Mouse (Mus musculus) heart, embryonic 11.5 days (tissue): ENCODE data around the gene Ankrd39. TPM values are rescaled to one million over a fixed set of nuclear protein-coding genes. Genes with fewer than 3 reads are reported as not detected.
A peak's percentile ranks its signal among the peaks of the same experiment; 100 is the strongest.

ENCODE experiments used
- ATAC-seq: fragments of 200-750 bp; cut with Nextera tagmentation; replicated peaks from 2 replicates; pipeline ENCODE4 v1.8.0; 2017; ENCODE audit warnings: moderate library complexity; ENCODE audit not compliant: insufficient number of reproducible peaks, low FRiP score, low TSS enrichment
- H3K27ac ChIP-seq: fragments of 300-500 bp; sonication (generic); 2 replicates; pipeline ENCODE4 v1.5.1; 2014; ENCODE audit warnings: mild to moderate bottlenecking, low read depth, low read length
- H3K27me3 ChIP-seq: fragments of 300-500 bp; sonication (generic); 2 replicates; pipeline ENCODE4 v1.6.1; 2014; ENCODE audit warnings: mild to moderate bottlenecking, low read length, mixed read lengths; ENCODE audit not compliant: control insufficient read depth, insufficient read depth
- H3K36me3 ChIP-seq: fragments of 300-500 bp; sonication (generic); 2 replicates; pipeline ENCODE4 v1.6.1; 2014; ENCODE audit warnings: mild to moderate bottlenecking, low read length, moderate library complexity, mixed read lengths; ENCODE audit not compliant: control insufficient read depth, insufficient read depth
- H3K4me1 ChIP-seq: fragments of 300-500 bp; sonication (generic); 2 replicates; pipeline ENCODE4 v1.6.1; 2014; ENCODE audit warnings: low read length; ENCODE audit not compliant: control insufficient read depth, insufficient read depth
- H3K4me2 ChIP-seq: fragments of 300-500 bp; sonication (generic); 2 replicates; pipeline ENCODE4 v1.6.1; 2014; ENCODE audit warnings: mild to moderate bottlenecking, moderate library complexity
- H3K4me3 ChIP-seq: fragments of 300-500 bp; sonication (generic); 2 replicates; pipeline ENCODE4 v1.5.1; 2014; ENCODE audit warnings: low read depth, low read length
- H3K9ac ChIP-seq: fragments of 300-500 bp; sonication (generic); 2 replicates; pipeline ENCODE4 v1.6.1; 2014; ENCODE audit warnings: mild to moderate bottlenecking, low read depth, low read length, moderate library complexity
- H3K9me3 ChIP-seq: fragments of 300-500 bp; sonication (generic); replicated peaks from 2 replicates; pipeline ENCODE4 v1.6.1; 2016; ENCODE audit warnings: low read length; ENCODE audit not compliant: control insufficient read depth
- whole genome bisulfite sequencing: fragments of 180-500 bp; shearing (Covaris S2); extraction: QIAGEN DNeasy Blood & Tissue Kit; methylation state at CpG from one replicate; pipeline ENCODE4 v1.1.7; 2014; ENCODE audit not compliant: insufficient replicate concordance; 5-methylcytosine and 5-hydroxymethylcytosine counted together
- polyA plus RNA-seq: library from polyadenylated mRNA; unstranded; fragments of >200 nt; fragmentation: Nextera tagmentation; extraction: Ambion mirVana; gene quantifications from 2 replicates; pipeline ENCODE4 v1.2.1, GENCODE M21; 2014

The Ankrd39 gene
- polyA plus RNA-seq, 1 experiment from 2014 or later: 25.1 TPM

DNA sequence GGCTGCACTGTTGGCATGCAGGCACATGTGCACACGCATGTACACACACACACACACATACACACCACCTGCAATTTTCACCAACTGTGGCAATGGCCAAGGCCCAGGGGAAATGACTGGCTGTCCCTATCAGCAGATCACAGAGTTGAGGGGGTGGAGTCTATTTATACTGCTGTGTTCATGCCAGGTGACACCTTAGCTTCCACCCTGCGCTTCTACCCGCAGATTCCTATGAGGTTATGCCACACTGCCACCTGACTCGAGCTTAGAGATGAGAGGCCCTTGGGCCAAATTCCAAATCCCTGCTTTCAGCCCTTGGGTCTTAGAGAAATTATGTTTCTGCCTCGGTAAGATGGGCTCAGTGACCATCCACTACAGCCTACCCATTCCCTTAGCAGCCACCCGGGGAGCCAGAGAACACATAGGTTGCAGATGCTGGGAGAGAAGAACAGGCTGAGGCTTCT, 12.6 kb downstream of the Ankrd39 start:
- Histone ChIP-seq H3K27ac (no peak overlapping the region), H3K9me3 (no peaks in the 10 kb centered on the region), H3K27me3 (no peaks in the 10 kb centered on the region), H3K9ac (no peak overlapping the region), H3K36me3 (no peaks in the 10 kb centered on the region; the same call in 1 of the 2 replicates), H3K4me1 (peaks cover 32% of the 10 kb centered on the region), H3K4me3 (no peak overlapping the region), H3K4me2 (no peak overlapping the region)
- WGBS: 75% methylated on average over 6 of the region's 6 CpGs
- ATAC-seq: no peak

DNA sequence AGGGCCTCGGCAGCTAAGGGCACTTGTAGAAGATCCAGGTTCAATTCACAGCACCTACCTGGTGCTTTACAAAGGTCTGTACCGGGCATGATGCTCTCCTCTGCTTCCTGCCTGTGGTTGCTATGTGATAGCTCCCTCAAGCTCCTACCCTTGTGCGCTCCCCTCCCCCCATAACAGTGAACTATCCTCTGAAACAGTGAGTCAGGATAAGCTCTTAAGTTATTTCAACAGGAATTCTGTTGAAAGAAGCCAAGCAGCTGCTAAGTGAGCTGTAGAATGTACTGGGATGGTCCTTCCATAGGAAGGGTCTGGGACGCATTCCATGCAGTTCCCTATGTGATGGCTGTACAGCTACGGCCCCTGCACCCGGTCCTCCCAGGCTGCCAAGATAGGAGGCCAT, 13.7 kb downstream of the Ankrd39 start:
- Histone ChIP-seq H3K9ac (no peak overlapping the region), H3K9me3 (no peaks in the 10 kb centered on the region), H3K27ac (peak overlapping the region; percentile 22; the same call in 1 of the 2 replicates)

DNA sequence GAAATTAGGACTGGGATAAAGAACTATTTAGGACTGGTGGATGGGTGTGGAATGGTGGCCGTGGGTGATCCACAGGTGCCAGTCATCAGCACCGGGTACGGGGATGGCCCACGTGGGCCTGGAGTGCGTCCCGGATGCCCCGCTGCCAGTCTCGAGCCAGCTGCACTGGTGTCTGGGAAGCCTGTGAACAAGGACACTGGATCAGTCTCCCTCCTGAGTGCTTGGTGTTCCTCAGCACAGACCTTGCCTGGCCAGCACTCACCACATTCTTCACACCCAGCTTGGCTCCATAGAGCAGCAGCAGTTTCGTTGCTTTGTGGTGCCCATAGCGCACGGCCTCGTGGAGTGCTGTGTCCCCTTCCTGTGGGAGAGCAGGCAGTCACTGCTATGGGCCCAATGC, 15.8 kb downstream of the Ankrd39 start:
- Histone ChIP-seq H3K36me3 (no peaks in the 10 kb centered on the region; the same call in 1 of the 2 replicates), H3K4me2 (no peak overlapping the region), H3K27me3 (no peaks in the 10 kb centered on the region), H3K4me3 (no peak overlapping the region), H3K9me3 (no peaks in the 10 kb centered on the region), H3K9ac (no peak overlapping the region), H3K4me1 (peaks cover 23% of the 10 kb centered on the region), H3K27ac (no peak overlapping the region)
- WGBS: 86% methylated on average over 12 of the region's 12 CpGs
- no peak for ATAC-seq

More for the DNA sequence above, 13.7 kb downstream of the Ankrd39 start:
- no peaks in the 10 kb centered on the region for H3K27me3 ChIP-seq
- no peak overlapping the region for H3K4me2 ChIP-seq
- WGBS: 60% methylated on average over 6 of the region's 6 CpGs
- no peak overlapping the region for H3K4me3 ChIP-seq
- no peaks in the 10 kb centered on the region; the same call in 1 of the 2 replicates for H3K36me3 ChIP-seq
- H3K4me1 ChIP-seq: peaks cover 25% of the 10 kb centered on the region
- ATAC-seq: no peak

- Histone ChIP-seq H3K9ac (no peak overlapping the region), H3K4me2 (no peak overlapping the region), H3K27me3 (no peaks in the 10 kb centered on the region), H3K4me1 (peaks cover 18% of the 10 kb centered on the region), H3K9me3 (no peaks in the 10 kb centered on the region), H3K27ac (no peak overlapping the region), H3K4me3 (no peak overlapping the region), H3K36me3 (no peaks in the 10 kb centered on the region; the same call in 1 of the 2 replicates)
- ATAC-seq: no peak
- 90% methylated on average over 7 of the region's 7 CpGs for WGBS
Observed at GRCm38 (mm10) chr1:36530962-36531361, 16.3 kb downstream of the Ankrd39 start.

DNA sequence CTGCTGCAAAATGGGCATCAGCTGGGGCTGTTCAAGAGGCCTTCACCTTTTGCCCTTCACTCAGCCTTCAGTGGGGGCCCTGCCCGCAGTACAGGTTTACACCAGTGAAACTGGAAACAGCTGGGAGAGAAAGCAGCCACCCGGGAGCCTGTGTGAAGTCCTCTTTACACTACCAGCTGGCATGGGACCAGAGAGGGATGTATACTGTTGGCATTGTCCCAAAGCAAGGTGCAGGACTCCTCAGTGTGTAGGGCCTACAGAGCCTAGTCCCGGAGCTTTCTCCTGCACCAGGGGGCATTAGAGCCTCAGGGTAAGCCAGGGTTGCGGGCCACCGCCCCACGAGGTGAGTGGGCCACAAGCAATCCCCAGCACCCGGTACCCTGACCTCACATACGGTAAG, 16.8 kb downstream of the Ankrd39 start:
- Histone ChIP-seq H3K27ac (no peak overlapping the region), H3K4me1 (peaks cover 13% of the 10 kb centered on the region), H3K4me2 (no peak overlapping the region), H3K27me3 (no peaks in the 10 kb centered on the region), H3K9ac (no peak overlapping the region), H3K9me3 (no peaks in the 10 kb centered on the region), H3K4me3 (no peak overlapping the region), H3K36me3 (no peaks in the 10 kb centered on the region; the same call in 1 of the 2 replicates)
- 84% methylated on average over 8 of the region's 8 CpGs for WGBS
- ATAC-seq: no peak

DNA sequence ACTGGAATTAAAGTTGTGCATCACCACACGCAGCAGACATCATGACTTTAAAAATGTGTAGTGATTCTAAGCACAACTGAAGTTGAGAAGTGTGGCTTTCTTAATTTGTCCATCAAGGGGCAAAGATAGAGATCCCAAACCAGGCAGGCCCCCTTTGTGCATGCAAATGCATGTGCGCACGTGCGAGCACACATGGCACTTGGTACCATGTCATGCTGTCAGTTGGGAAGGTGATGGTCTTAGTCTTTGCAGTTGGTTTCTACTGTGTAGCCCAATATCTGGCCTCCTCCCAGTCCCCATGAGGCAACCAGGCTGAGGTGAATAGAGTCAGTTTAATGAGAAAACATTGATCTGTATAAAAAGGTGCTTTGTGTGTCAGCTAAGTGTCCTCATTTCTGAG, 17.4 kb downstream of the Ankrd39 start:
- Histone ChIP-seq H3K4me3 (no peak overlapping the region), H3K9me3 (no peaks in the 10 kb centered on the region), H3K4me1 (peaks cover 11% of the 10 kb centered on the region), H3K36me3 (peaks cover 5% of the 10 kb centered on the region; the same call in 1 of the 2 replicates), H3K27me3 (no peaks in the 10 kb centered on the region), H3K4me2 (no peak overlapping the region), H3K27ac (no peak overlapping the region), H3K9ac (no peak overlapping the region)
- 93% methylated on average over 4 of the region's 4 CpGs for WGBS
- ATAC-seq: no peak

DNA sequence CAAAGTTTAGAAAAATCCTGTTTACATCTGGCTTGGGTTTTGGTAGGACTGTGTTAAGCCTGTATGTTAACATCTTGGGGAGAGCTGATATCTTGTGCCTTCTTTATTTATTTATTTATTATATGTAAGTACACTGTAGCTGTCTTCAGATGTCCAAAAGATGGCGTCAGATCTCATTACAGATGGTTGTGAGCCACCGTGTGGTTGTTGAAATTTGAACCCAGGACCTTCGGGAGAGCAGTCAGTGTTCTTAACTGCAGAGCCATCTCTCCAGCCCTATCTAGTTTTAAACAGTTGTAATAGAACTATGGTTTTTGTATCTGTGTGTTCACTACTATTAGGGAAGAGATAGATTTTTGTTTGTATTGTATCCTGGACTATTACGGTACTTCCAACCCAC, 18.0 kb downstream of the Ankrd39 start:
- WGBS: 88% methylated on average over 4 of the region's 4 CpGs
- Histone ChIP-seq H3K9ac (no peak overlapping the region), H3K36me3 (peaks cover 8% of the 10 kb centered on the region), H3K4me3 (no peak overlapping the region), H3K4me1 (peaks cover 8% of the 10 kb centered on the region; the same call in 1 of the 2 replicates), H3K27me3 (no peaks in the 10 kb centered on the region), H3K9me3 (no peaks in the 10 kb centered on the region), H3K27ac (no peak overlapping the region), H3K4me2 (no peak overlapping the region)
- no peak for ATAC-seq

DNA sequence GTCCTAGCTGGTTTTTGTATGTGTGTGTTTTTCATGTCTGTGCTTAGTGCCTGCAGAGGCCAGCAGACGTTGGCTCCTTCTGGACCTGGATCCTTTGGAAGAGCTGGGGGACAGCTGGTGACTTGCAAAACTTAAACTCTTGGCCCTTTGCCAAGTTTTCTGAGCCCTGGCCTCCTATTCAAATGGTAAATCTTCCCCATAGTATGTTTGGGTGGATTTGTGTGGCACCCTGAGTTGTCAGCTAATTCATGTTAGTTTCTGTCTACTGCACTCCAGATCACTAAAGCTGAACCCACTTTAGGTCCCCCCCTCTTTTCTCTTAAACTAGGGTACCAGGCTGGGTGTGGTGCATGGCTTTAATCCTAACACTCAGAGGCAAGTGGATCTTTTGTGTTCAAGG, 18.9 kb downstream of the Ankrd39 start:
- Histone ChIP-seq H3K4me1 (peaks cover 2% of the 10 kb centered on the region; the same call in 1 of the 2 replicates), H3K4me3 (no peak overlapping the region), H3K9me3 (no peaks in the 10 kb centered on the region), H3K9ac (no peak overlapping the region), H3K27me3 (no peaks in the 10 kb centered on the region), H3K27ac (no peak overlapping the region), H3K36me3 (peaks cover 10% of the 10 kb centered on the region), H3K4me2 (no peak overlapping the region)
- ATAC-seq: no peak
- 26% methylated on average over 1 of the region's 1 CpGs for WGBS

DNA sequence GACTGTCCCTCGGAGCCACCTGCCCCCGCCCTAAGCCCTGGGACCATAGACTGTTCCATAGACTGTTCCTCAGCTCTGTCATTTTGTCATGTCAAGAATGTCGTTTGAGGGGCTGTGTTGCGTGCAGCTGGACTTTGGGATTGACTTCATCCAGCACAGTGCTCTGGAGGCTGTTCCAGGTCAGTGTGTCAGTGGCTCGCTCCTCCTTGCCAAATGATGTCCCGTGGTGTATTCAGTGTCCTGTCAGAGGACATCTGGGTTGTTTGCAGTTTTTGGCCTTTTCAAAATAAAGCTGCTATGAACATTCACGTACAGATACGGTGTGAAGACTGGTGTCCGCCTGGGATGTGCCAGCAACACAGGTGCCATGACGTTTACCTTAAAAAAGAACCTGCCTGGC, 20.3 kb downstream of the Ankrd39 start:
- no peak overlapping the region for H3K4me2 ChIP-seq
- H3K27me3 ChIP-seq: no peaks in the 10 kb centered on the region
- no peak overlapping the region for H3K27ac ChIP-seq
- peaks cover 2% of the 10 kb centered on the region; the same call in 1 of the 2 replicates for H3K4me1 ChIP-seq
- H3K36me3 ChIP-seq: peaks cover 10% of the 10 kb centered on the region
- ATAC-seq: no peak
- WGBS: 87% methylated on average over 10 of the region's 10 CpGs
- no peak overlapping the region for H3K4me3 ChIP-seq
- no peak overlapping the region for H3K9ac ChIP-seq
- no peaks in the 10 kb centered on the region for H3K9me3 ChIP-seq
